Mouse (Mus musculus): ENCODE measurements at regions not wholly inside any gene's neighbourhood (a gene's known extent, or its start where the extent isn't known, plus 50 kb on each side); places are given as distances from the start of the nearest gene placed in this dataset.

DNA sequence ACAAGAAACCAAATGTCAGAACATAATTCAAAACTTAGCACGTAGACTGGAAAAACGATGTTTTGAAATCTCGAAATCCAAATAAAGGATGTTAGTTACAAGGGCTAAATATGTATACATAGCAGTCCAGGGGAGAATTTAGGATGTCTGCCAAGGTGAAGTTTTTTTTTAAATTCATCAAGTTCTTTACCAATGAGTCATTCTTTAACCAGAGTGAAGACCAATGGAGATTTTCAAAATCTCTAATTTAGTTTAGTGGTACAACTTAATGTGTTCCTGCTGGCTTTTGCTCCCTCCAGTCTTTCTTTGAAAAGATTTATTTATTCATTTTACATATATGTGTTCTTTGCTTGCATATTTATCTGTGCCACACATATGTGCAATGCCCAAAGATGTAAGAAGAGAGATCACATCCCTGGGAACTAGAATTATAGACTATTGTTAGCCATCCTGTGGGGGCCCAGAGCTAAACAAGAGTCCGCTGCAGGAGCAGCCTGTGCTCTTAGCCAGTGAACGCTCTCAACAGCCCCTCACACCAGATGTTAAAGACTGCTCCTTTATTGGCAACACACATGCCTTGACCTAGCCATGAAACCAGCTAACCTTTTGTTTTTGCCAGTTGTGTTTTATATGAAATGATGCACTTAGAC is 130.6 kb upstream of the Rnd3 start:
- H3K4me1 ChIP-seq (ENCODE audit: insufficient read depth), result no peaks in the 10 kb centered on the region
- H3K4me2 ChIP-seq (ENCODE audit: low read depth, low read length), result no peak overlapping the region
- H3K36me3 ChIP-seq (replicated peaks; ENCODE audit: insufficient read depth, low read length), result no peaks in the 10 kb centered on the region
- no peak overlapping the region for H3K4me3 ChIP-seq (ENCODE audit: low read depth, low read length)
- H3K27ac ChIP-seq (ENCODE audit: low read depth), result no peak overlapping the region
- no peaks in the 10 kb centered on the region for H3K9me3 ChIP-seq (ENCODE audit: low read length)
- H3K9ac ChIP-seq (replicated peaks), result no peak overlapping the region
- H3K27me3 ChIP-seq (ENCODE audit: insufficient read depth, low read length), result no peaks in the 10 kb centered on the region
- DNase-seq (no peak), ATAC-seq (no peak)
- TF ChIP-seq CTCF (IDR thresholded peaks at IDR 0.05; ENCODE audit: low read depth), result no peak
- TF ChIP-seq EP300 (IDR thresholded peaks at IDR 0.05; ENCODE audit: low read depth), result no peak
- WGBS (ENCODE audit: insufficient replicate concordance), result 71% methylated on average over 5 of the region's 5 CpGs

GRCm38 (mm10) chr2:51278824-51279223 is 129.9 kb upstream of the Rnd3 start:
- Histone ChIP-seq H3K4me3 (ENCODE audit: low read depth, low read length) (no peak overlapping the region), H3K9ac (replicated peaks) (no peak overlapping the region), H3K27ac (ENCODE audit: low read depth) (no peak overlapping the region), H3K4me1 (ENCODE audit: insufficient read depth) (no peaks in the 10 kb centered on the region), H3K9me3 (ENCODE audit: low read length) (no peaks in the 10 kb centered on the region), H3K36me3 (replicated peaks; ENCODE audit: insufficient read depth, low read length) (no peaks in the 10 kb centered on the region), H3K4me2 (ENCODE audit: low read depth, low read length) (no peak overlapping the region), H3K27me3 (ENCODE audit: insufficient read depth, low read length) (no peaks in the 10 kb centered on the region)
- 61% methylated on average over 1 of the region's 1 CpGs for WGBS (ENCODE audit: insufficient replicate concordance)
- DNase-seq (no peak), ATAC-seq (no peak)
- TF ChIP-seq CTCF (IDR thresholded peaks at IDR 0.05; ENCODE audit: low read depth), result no peak
- no peak for TF ChIP-seq EP300 (IDR thresholded peaks at IDR 0.05; ENCODE audit: low read depth)

- WGBS (ENCODE audit: insufficient replicate concordance), result 72% methylated on average over 4 of the region's 4 CpGs
- ATAC-seq (no peak), DNase-seq (no peak)
Observed at GRCm38 (mm10) chr2:51278356-51278755, 129.4 kb upstream of the Rnd3 start.

GRCm38 (mm10) chr2:51276591-51276990 is 127.7 kb upstream of the Rnd3 start:
- no peak overlapping the region for H3K9ac ChIP-seq (replicated peaks)
- H3K27ac ChIP-seq (ENCODE audit: low read depth), result no peak overlapping the region
- TF ChIP-seq EP300 (IDR thresholded peaks at IDR 0.05; ENCODE audit: low read depth) (no peak), CTCF (IDR thresholded peaks at IDR 0.05; ENCODE audit: low read depth) (no peak)
- DNase-seq (no peak), ATAC-seq (no peak)
- H3K4me3 ChIP-seq (ENCODE audit: low read depth, low read length), result no peak overlapping the region
- H3K9me3 ChIP-seq (ENCODE audit: low read length), result no peaks in the 10 kb centered on the region
- no peaks in the 10 kb centered on the region for H3K36me3 ChIP-seq (replicated peaks; ENCODE audit: insufficient read depth, low read length)
- no peak overlapping the region for H3K4me2 ChIP-seq (ENCODE audit: low read depth, low read length)
- WGBS (ENCODE audit: insufficient replicate concordance), result 70% methylated on average over 2 of the region's 2 CpGs
- no peaks in the 10 kb centered on the region for H3K4me1 ChIP-seq (ENCODE audit: insufficient read depth)
- no peaks in the 10 kb centered on the region for H3K27me3 ChIP-seq (ENCODE audit: insufficient read depth, low read length)

More at GRCm38 (mm10) chr2:51278356-51278755, 129.4 kb upstream of the Rnd3 start:
- Histone ChIP-seq H3K4me3 (ENCODE audit: low read depth, low read length) (no peak overlapping the region), H3K4me2 (ENCODE audit: low read depth, low read length) (no peak overlapping the region), H3K4me1 (ENCODE audit: insufficient read depth) (no peaks in the 10 kb centered on the region), H3K9me3 (ENCODE audit: low read length) (no peaks in the 10 kb centered on the region), H3K9ac (replicated peaks) (no peak overlapping the region), H3K27me3 (ENCODE audit: insufficient read depth, low read length) (no peaks in the 10 kb centered on the region), H3K27ac (ENCODE audit: low read depth) (no peak overlapping the region), H3K36me3 (replicated peaks; ENCODE audit: insufficient read depth, low read length) (no peaks in the 10 kb centered on the region)
- TF ChIP-seq EP300 (IDR thresholded peaks at IDR 0.05; ENCODE audit: low read depth) (no peak), CTCF (IDR thresholded peaks at IDR 0.05; ENCODE audit: low read depth) (no peak)

DNA sequence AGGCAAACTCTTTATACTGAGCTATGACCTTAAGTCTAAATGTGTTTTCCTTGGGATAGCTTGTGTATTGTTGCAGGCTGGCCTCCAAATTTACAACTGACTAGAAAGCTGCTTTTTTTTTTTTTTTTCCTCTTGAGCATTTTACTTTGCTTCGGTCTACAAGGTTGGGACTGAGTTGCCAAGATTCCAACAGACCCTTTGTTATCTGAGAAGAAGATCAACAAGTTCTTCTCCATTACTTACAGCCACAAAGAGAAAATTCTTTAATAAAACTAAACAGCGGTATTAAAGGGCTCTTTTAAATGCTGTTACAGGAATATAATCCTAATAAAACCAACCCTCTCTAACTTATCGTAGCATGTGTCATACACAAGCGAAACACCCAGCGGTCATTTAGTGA is 124.4 kb upstream of the Rnd3 start:
- H3K36me3 ChIP-seq (replicated peaks; ENCODE audit: insufficient read depth, low read length), result no peaks in the 10 kb centered on the region
- WGBS (ENCODE audit: insufficient replicate concordance), result 75% methylated on average over 5 of the region's 5 CpGs
- DNase-seq, result no peak
- TF ChIP-seq CTCF (IDR thresholded peaks at IDR 0.05; ENCODE audit: low read depth), result no peak
- no peak for TF ChIP-seq EP300 (IDR thresholded peaks at IDR 0.05; ENCODE audit: low read depth)
- no peak overlapping the region for H3K9ac ChIP-seq (replicated peaks)
- no peak for ATAC-seq
- no peaks in the 10 kb centered on the region for H3K27me3 ChIP-seq (ENCODE audit: insufficient read depth, low read length)
- H3K4me2 ChIP-seq (ENCODE audit: low read depth, low read length), result no peak overlapping the region
- H3K9me3 ChIP-seq (ENCODE audit: low read length), result no peaks in the 10 kb centered on the region
- H3K4me1 ChIP-seq (ENCODE audit: insufficient read depth), result no peaks in the 10 kb centered on the region
- no peak overlapping the region for H3K27ac ChIP-seq (ENCODE audit: low read depth)
- H3K4me3 ChIP-seq (ENCODE audit: low read depth, low read length), result no peak overlapping the region

DNA sequence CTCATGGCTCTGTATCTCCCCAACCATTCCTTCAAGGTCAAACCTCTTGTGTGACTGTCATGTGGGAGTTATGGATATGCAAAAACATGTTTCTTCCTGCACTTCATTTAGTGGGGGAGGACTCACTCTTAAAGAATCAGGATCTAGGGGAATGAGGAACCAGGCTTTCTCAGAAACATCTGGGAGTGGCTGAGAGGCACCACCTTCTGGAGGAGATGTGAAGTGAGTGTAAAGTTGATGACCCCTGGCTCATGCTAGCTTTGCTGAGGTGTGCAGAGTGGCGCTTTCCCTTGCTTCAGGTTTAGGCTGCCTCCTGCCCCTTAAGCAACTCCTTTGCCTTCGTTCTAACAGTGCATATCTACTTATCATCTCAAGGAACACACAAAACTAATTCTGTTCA is 119.6 kb upstream of the Rnd3 start:
- Histone ChIP-seq H3K27ac (ENCODE audit: low read depth) (no peak overlapping the region), H3K4me3 (ENCODE audit: low read depth, low read length) (no peak overlapping the region), H3K27me3 (ENCODE audit: insufficient read depth, low read length) (no peaks in the 10 kb centered on the region), H3K4me1 (ENCODE audit: insufficient read depth) (no peaks in the 10 kb centered on the region), H3K9me3 (ENCODE audit: low read length) (no peaks in the 10 kb centered on the region), H3K36me3 (replicated peaks; ENCODE audit: insufficient read depth, low read length) (no peaks in the 10 kb centered on the region), H3K9ac (replicated peaks) (no peak overlapping the region), H3K4me2 (ENCODE audit: low read depth, low read length) (no peak overlapping the region)
- TF ChIP-seq EP300 (IDR thresholded peaks at IDR 0.05; ENCODE audit: low read depth) (no peak), CTCF (IDR thresholded peaks at IDR 0.05; ENCODE audit: low read depth) (peak; percentile 39)
- DNase-seq (no peak), ATAC-seq (no peak)
- 47% methylated on average over 2 of the region's 2 CpGs for WGBS (ENCODE audit: insufficient replicate concordance)

DNA sequence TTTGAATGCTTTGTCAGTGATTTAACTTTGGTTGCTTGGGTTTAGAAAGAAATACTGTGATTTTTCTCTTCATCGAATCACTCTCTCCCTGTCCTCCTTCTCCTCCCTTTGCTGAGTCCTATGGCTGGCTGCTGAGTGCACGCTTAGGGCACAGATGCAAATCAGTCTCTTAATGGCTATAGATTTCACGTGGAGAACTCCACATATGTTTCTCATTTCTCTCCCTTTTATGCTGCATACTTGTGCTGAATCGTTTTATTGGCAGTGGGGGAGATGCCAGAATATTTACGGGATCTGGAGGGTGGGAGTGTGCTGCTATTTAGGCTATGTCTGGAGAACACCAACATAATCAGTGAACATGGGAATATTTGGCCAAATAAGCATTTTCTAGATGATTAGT is 118.8 kb upstream of the Rnd3 start:
- Histone ChIP-seq H3K36me3 (replicated peaks; ENCODE audit: insufficient read depth, low read length) (no peaks in the 10 kb centered on the region), H3K9me3 (ENCODE audit: low read length) (no peaks in the 10 kb centered on the region), H3K9ac (replicated peaks) (no peak overlapping the region), H3K4me3 (ENCODE audit: low read depth, low read length) (no peak overlapping the region), H3K27me3 (ENCODE audit: insufficient read depth, low read length) (no peaks in the 10 kb centered on the region), H3K4me2 (ENCODE audit: low read depth, low read length) (no peak overlapping the region), H3K4me1 (ENCODE audit: insufficient read depth) (no peaks in the 10 kb centered on the region), H3K27ac (ENCODE audit: low read depth) (no peak overlapping the region)
- DNase-seq (no peak), ATAC-seq (no peak)
- TF ChIP-seq EP300 (IDR thresholded peaks at IDR 0.05; ENCODE audit: low read depth) (no peak), CTCF (IDR thresholded peaks at IDR 0.05; ENCODE audit: low read depth) (no peak)
- WGBS (ENCODE audit: insufficient replicate concordance), result 77% methylated on average over 5 of the region's 5 CpGs

Data from liver, postnatal 0 days (tissue).